Mouse (Mus musculus) thymus, postnatal 25 days (tissue): ENCODE results near the gene Epha1.

Source experiments
- DNase-seq: peaks from one replicate; pipeline ENCODE4 v3.0.0; 2022

Epha1 gene

GRCm38 (mm10) chr6:42373669-42374430, 782 bp upstream of the Epha1 start:
- DNase-seq = no peak

GRCm38 (mm10) chr6:42372421-42372815, 650 bp downstream of the Epha1 start:
- DNase-seq = no peak

GRCm38 (mm10) chr6:42372001-42372400, 1.1 kb downstream of the Epha1 start:
- DNase-seq = no peak

GRCm38 (mm10) chr6:42370630-42371363, 2.3 kb downstream of the Epha1 start:
- DNase-seq = no peak

GRCm38 (mm10) chr6:42369870-42370269, 3.2 kb downstream of the Epha1 start:
- no peak for DNase-seq

GRCm38 (mm10) chr6:42365215-42365614, 7.9 kb downstream of the Epha1 start:
- DNase-seq = no peak

- no peak for DNase-seq
Measured at GRCm38 (mm10) chr6:42364607-42365006, 8.5 kb downstream of the Epha1 start.

- DNase-seq = no peak
Measured at GRCm38 (mm10) chr6:42364066-42364465, 9.0 kb downstream of the Epha1 start.

GRCm38 (mm10) chr6:42362974-42363373, 10.1 kb downstream of the Epha1 start:
- no peak for DNase-seq

GRCm38 (mm10) chr6:42362497-42362896, 10.6 kb downstream of the Epha1 start:
- no peak for DNase-seq

GRCm38 (mm10) chr6:42362074-42362473, 11.0 kb downstream of the Epha1 start:
- DNase-seq = no peak

GRCm38 (mm10) chr6:42361041-42361895, 11.8 kb downstream of the Epha1 start:
- no peak for DNase-seq

GRCm38 (mm10) chr6:42360231-42360840, 12.7 kb downstream of the Epha1 start:
- no peak for DNase-seq

- DNase-seq = no peak
Measured at GRCm38 (mm10) chr6:42359364-42360147, 13.5 kb downstream of the Epha1 start.

- DNase-seq = no peak
Measured at GRCm38 (mm10) chr6:42358901-42359300, 14.2 kb downstream of the Epha1 start.

- DNase-seq = no peak
Measured at GRCm38 (mm10) chr6:42357901-42358300, 15.2 kb downstream of the Epha1 start.

- no peak for DNase-seq
Measured at GRCm38 (mm10) chr6:42356913-42357312, 16.2 kb downstream of the Epha1 start.

- no peak for DNase-seq
Measured at GRCm38 (mm10) chr6:42355794-42356600, 17.1 kb downstream of the Epha1 start.

GRCm38 (mm10) chr6:42355366-42355765, 17.7 kb downstream of the Epha1 start:
- no peak for DNase-seq

GRCm38 (mm10) chr6:42354076-42355019, 18.7 kb downstream of the Epha1 start:
- DNase-seq = no peak
